Mouse (Mus musculus) T-helper 17 cell (primary cell): ENCODE results near the gene Cnpy3.

Source experiments
- in situ Hi-C, 2 experiments: fragments of 300-600 bp; cut with MboI, MseI; formaldehyde crosslinking; loops; 1 replicate in 1 of 2; 2 replicates in 1 of 2; pipeline ENCODE4 v1.15.1; 2025; ENCODE audit warnings: high pct_unique_total_duplicates in 2 of 2

The Cnpy3 gene

GRCm38 (mm10) chr17:46770546-46770945, 18.5 kb upstream of the Cnpy3 start:
- in situ Hi-C loops, result loop anchor here (5.0 to 10.0 kb wide), 2 partner anchors 112 to 1264 kb away; partner anchors contain the start of gene 1700122O11Rik (in 1 of the 2)

- in situ Hi-C loops, result loop anchor here in 1 of 2 experiments (10.0 kb wide), 1 partner anchor 1013 kb away; no protein-coding TSS in a partner anchor
These were observed 15.9 kb upstream of the Cnpy3 start for GRCm38 (mm10) chr17:46767868-46768267.

GRCm38 (mm10) chr17:46764916-46765315, 12.9 kb upstream of the Cnpy3 start:
- in situ Hi-C loops, result loop anchor here in 1 of 2 experiments (10.0 kb wide), 1 partner anchor 1010 kb away; no protein-coding TSS in a partner anchor

- in situ Hi-C loops, result loop anchor here in 1 of 2 experiments (10.0 kb wide), 1 partner anchor 1009 kb away; no protein-coding TSS in a partner anchor
These were observed 11.5 kb upstream of the Cnpy3 start, which contains the start of gene Ptcra for GRCm38 (mm10) chr17:46763544-46763943. Gene Ptcra, minus strand, starts transcription at chr17:46763712.

- in situ Hi-C loops, result no loop called here
These were observed 6.7 kb upstream of the Cnpy3 start for GRCm38 (mm10) chr17:46758753-46759152.

GRCm38 (mm10) chr17:46751056-46751793, 789 bp downstream of the Cnpy3 start:
- in situ Hi-C loops, result no loop called here

- in situ Hi-C loops, result no loop called here
These were observed 1.4 kb downstream of the Cnpy3 start for GRCm38 (mm10) chr17:46750580-46750979.

GRCm38 (mm10) chr17:46749282-46749681, 2.7 kb downstream of the Cnpy3 start:
- in situ Hi-C loops, result no loop called here

GRCm38 (mm10) chr17:46747806-46748205, 4.2 kb downstream of the Cnpy3 start:
- in situ Hi-C loops, result no loop called here

- in situ Hi-C loops, result no loop called here
These were observed 4.8 kb downstream of the Cnpy3 start for GRCm38 (mm10) chr17:46747234-46747633.

- in situ Hi-C loops, result no loop called here
These were observed 6.5 kb downstream of the Cnpy3 start for GRCm38 (mm10) chr17:46745506-46745905.

- in situ Hi-C loops, result no loop called here
These were observed 9.0 kb downstream of the Cnpy3 start for GRCm38 (mm10) chr17:46742986-46743385.

GRCm38 (mm10) chr17:46741305-46741704, 10.7 kb downstream of the Cnpy3 start:
- in situ Hi-C loops, result no loop called here

- in situ Hi-C loops, result no loop called here
These were observed 15.9 kb downstream of the Cnpy3 start for GRCm38 (mm10) chr17:46736160-46736559.

GRCm38 (mm10) chr17:46735287-46735686, 16.7 kb downstream of the Cnpy3 start:
- in situ Hi-C loops, result no loop called here

- in situ Hi-C loops, result no loop called here
These were observed 18.0 kb downstream of the Cnpy3 start for GRCm38 (mm10) chr17:46734055-46734454.

- in situ Hi-C loops, result loop anchor here in 1 of 2 experiments (10.0 kb wide), 1 partner anchor 64 kb away; no protein-coding TSS in a partner anchor
These were observed 23.1 kb downstream of the Cnpy3 start, which contains the start of gene Gnmt for GRCm38 (mm10) chr17:46728904-46729318. Gene Gnmt, minus strand, starts transcription at chr17:46729168.

- in situ Hi-C loops, result loop anchor here in 1 of 2 experiments (10.0 kb wide), 1 partner anchor 64 kb away; no protein-coding TSS in a partner anchor
These were observed 23.5 kb downstream of the Cnpy3 start for GRCm38 (mm10) chr17:46728496-46728895.

- in situ Hi-C loops, result loop anchor here in 1 of 2 experiments (10.0 kb wide), 1 partner anchor 63 kb away; no protein-coding TSS in a partner anchor
These were observed 24.0 kb downstream of the Cnpy3 start for GRCm38 (mm10) chr17:46728021-46728420.

GRCm38 (mm10) chr17:46727271-46727670, 24.7 kb downstream of the Cnpy3 start:
- in situ Hi-C loops, result loop anchor here in 1 of 2 experiments (10.0 kb wide), 1 partner anchor 62 kb away; no protein-coding TSS in a partner anchor

- in situ Hi-C loops, result loop anchor here in 1 of 2 experiments (10.0 kb wide), 1 partner anchor 61 kb away; no protein-coding TSS in a partner anchor
These were observed 26.0 kb downstream of the Cnpy3 start for GRCm38 (mm10) chr17:46725731-46726645.
